Mouse (Mus musculus): ENCODE results near the gene Sipa1. TPM values are rescaled to one million over a fixed set of nuclear protein-coding genes. Genes with fewer than 3 reads are reported as not detected.
A peak's percentile ranks its signal among the peaks of the same experiment; 100 is the strongest.

Sipa1 gene
- polyA plus RNA-seq, 1 experiment: 5.5 TPM

DNA sequence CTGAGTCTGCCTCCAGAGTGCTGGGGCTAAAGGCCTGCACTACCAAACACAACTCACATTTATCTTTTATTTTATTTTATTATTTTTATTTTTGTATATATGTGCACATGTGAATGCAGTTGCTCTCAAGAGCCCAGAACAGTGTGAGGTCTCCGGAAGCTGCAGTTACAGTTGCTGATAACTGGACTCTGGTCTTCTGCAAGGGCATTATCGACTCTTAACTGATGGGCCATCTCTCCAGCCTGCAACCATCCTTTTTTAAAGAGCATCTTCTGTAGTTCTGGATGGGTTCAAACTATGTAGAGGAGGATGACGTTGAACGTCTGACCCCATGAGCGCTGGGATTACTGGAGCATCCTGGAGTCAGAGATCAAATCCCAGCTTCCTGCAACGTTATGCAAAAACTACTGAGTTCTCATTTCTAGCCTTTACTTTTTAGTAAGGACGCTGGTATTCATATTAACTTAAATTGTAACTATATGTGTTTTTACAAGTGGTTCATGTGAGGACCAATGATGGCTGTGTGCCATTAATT, 27.4 kb downstream of the Sipa1 start:
- Histone ChIP-seq H3K27ac (ENCODE audit: control insufficient read depth, insufficient read depth, low read depth, low read length) (peak overlapping the region; percentile 92), H3K27me3 (ENCODE audit: control insufficient read depth, insufficient read depth, low read length) (no peaks in the 10 kb centered on the region), H3K4me3 (ENCODE audit: control insufficient read depth, low read depth, low read length) (no peak overlapping the region), H3K36me3 (ENCODE audit: control insufficient read depth, insufficient read depth, low read length) (no peaks in the 10 kb centered on the region; the same call in 1 of the 2 replicates), H3K4me1 (ENCODE audit: control insufficient read depth, insufficient read depth, low read length) (peaks cover 8% of the 10 kb centered on the region)
- TF ChIP-seq CTCF (IDR thresholded peaks at IDR 0.05; ENCODE audit: control insufficient read depth, insufficient read depth, insufficient replicate concordance, low read depth, low read length) (no peak), POLR2A (IDR thresholded peaks at IDR 0.05; ENCODE audit: control insufficient read depth, low read depth, low read length) (no peak)

GRCm38 (mm10) chr19:5632120-5632519, 31.4 kb downstream of the Sipa1 start:
- no peak for TF ChIP-seq POLR2A (IDR thresholded peaks at IDR 0.05; ENCODE audit: control insufficient read depth, low read depth, low read length)
- TF ChIP-seq CTCF (IDR thresholded peaks at IDR 0.05; ENCODE audit: control insufficient read depth, insufficient read depth, insufficient replicate concordance, low read depth, low read length): no peak
- no peaks in the 10 kb centered on the region for H3K36me3 ChIP-seq (ENCODE audit: control insufficient read depth, insufficient read depth, low read length)
- H3K27ac ChIP-seq (ENCODE audit: control insufficient read depth, insufficient read depth, low read depth, low read length): no peak overlapping the region
- H3K4me1 ChIP-seq (ENCODE audit: control insufficient read depth, insufficient read depth, low read length): peaks cover 2% of the 10 kb centered on the region
- H3K27me3 ChIP-seq (ENCODE audit: control insufficient read depth, insufficient read depth, low read length): no peaks in the 10 kb centered on the region
- no peak overlapping the region for H3K4me3 ChIP-seq (ENCODE audit: control insufficient read depth, low read depth, low read length)

DNA sequence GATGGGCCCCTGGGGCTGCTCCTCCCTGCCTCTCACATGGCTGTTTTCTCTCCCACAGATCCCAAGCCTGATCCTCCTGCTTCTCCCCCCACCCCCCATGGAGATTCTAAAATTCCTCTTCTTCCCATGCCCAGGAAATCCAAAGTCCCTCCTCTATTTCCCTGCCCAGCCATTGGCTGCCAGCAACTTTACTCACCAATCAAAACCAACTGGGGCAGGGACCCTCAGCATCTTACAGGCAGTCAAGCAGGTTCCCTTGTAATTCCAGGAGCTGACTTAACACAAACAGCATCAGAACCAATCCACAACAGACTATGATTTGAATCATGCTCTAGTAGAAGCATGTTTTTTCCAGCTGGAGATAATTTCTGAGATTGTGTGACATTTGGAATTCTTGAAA, 33.6 kb downstream of the Sipa1 start:
- H3K27me3 ChIP-seq (ENCODE audit: control insufficient read depth, insufficient read depth, low read length): no peaks in the 10 kb centered on the region
- no peak overlapping the region for H3K27ac ChIP-seq (ENCODE audit: control insufficient read depth, insufficient read depth, low read depth, low read length)
- TF ChIP-seq CTCF (IDR thresholded peaks at IDR 0.05; ENCODE audit: control insufficient read depth, insufficient read depth, insufficient replicate concordance, low read depth, low read length) (no peak), POLR2A (IDR thresholded peaks at IDR 0.05; ENCODE audit: control insufficient read depth, low read depth, low read length) (no peak)
- no peaks in the 10 kb centered on the region for H3K36me3 ChIP-seq (ENCODE audit: control insufficient read depth, insufficient read depth, low read length)
- H3K4me3 ChIP-seq (ENCODE audit: control insufficient read depth, low read depth, low read length): no peak overlapping the region
- no peaks in the 10 kb centered on the region for H3K4me1 ChIP-seq (ENCODE audit: control insufficient read depth, insufficient read depth, low read length)

GRCm38 (mm10) chr19:5625311-5625710, 38.2 kb downstream of the Sipa1 start:
- Histone ChIP-seq H3K4me3 (ENCODE audit: control insufficient read depth, low read depth, low read length) (no peak overlapping the region), H3K27ac (ENCODE audit: control insufficient read depth, insufficient read depth, low read depth, low read length) (no peak overlapping the region), H3K27me3 (ENCODE audit: control insufficient read depth, insufficient read depth, low read length) (no peaks in the 10 kb centered on the region), H3K4me1 (ENCODE audit: control insufficient read depth, insufficient read depth, low read length) (no peaks in the 10 kb centered on the region), H3K36me3 (ENCODE audit: control insufficient read depth, insufficient read depth, low read length) (no peaks in the 10 kb centered on the region)
- TF ChIP-seq CTCF (IDR thresholded peaks at IDR 0.05; ENCODE audit: control insufficient read depth, insufficient read depth, insufficient replicate concordance, low read depth, low read length): no peak
- TF ChIP-seq POLR2A (IDR thresholded peaks at IDR 0.05; ENCODE audit: control insufficient read depth, low read depth, low read length): no peak

DNA sequence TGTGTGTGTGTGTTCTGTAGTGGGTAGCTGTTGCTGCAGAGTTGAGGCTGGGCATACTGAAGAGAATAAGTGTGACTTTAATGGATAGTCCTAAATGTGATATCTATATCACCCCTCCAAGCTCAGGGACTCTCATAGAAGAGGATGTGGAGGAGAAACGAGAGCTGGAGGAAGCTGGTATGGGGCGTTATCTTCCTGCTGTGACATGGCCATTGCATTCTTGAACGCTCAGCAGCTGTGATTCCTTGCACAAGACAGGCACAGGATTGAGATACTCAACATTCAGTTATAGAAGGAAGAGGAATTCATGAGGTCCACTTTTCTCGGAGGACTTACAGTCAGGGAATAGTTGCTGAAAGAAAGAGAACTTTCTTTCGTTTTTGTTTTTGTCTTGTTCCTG, 41.6 kb downstream of the Sipa1 start:
- H3K4me1 ChIP-seq (ENCODE audit: control insufficient read depth, insufficient read depth, low read length): no peaks in the 10 kb centered on the region
- H3K27me3 ChIP-seq (ENCODE audit: control insufficient read depth, insufficient read depth, low read length): no peaks in the 10 kb centered on the region
- H3K36me3 ChIP-seq (ENCODE audit: control insufficient read depth, insufficient read depth, low read length): no peaks in the 10 kb centered on the region
- H3K27ac ChIP-seq (ENCODE audit: control insufficient read depth, insufficient read depth, low read depth, low read length): no peak overlapping the region
- no peak overlapping the region for H3K4me3 ChIP-seq (ENCODE audit: control insufficient read depth, low read depth, low read length)
- TF ChIP-seq CTCF (IDR thresholded peaks at IDR 0.05; ENCODE audit: control insufficient read depth, insufficient read depth, insufficient replicate concordance, low read depth, low read length) (no peak), POLR2A (IDR thresholded peaks at IDR 0.05; ENCODE audit: control insufficient read depth, low read depth, low read length) (no peak)

DNA sequence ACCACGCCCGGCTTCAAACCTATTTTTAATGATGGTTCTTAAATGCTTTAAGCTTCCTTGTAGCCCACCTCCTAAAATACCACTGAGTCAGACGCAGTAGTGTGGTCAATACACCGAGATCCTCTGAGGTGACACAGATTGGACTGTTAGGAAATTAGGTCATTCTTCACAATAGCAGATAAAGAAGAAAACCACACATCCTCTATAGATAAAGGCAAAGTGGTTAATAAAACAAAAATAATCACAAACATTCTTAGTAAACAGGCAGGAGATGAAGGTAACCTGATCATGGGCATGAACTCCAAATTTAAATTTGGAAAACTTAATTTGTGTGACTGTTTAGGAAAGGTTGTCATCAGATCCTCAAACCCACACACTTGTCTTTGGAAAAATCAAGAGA, 43.5 kb downstream of the Sipa1 start:
- no peaks in the 10 kb centered on the region for H3K36me3 ChIP-seq (ENCODE audit: control insufficient read depth, insufficient read depth, low read length)
- no peak for TF ChIP-seq CTCF (IDR thresholded peaks at IDR 0.05; ENCODE audit: control insufficient read depth, insufficient read depth, insufficient replicate concordance, low read depth, low read length)
- TF ChIP-seq POLR2A (IDR thresholded peaks at IDR 0.05; ENCODE audit: control insufficient read depth, low read depth, low read length): no peak
- H3K4me3 ChIP-seq (ENCODE audit: control insufficient read depth, low read depth, low read length): no peak overlapping the region
- no peak overlapping the region for H3K27ac ChIP-seq (ENCODE audit: control insufficient read depth, insufficient read depth, low read depth, low read length)
- no peaks in the 10 kb centered on the region for H3K27me3 ChIP-seq (ENCODE audit: control insufficient read depth, insufficient read depth, low read length)
- no peaks in the 10 kb centered on the region for H3K4me1 ChIP-seq (ENCODE audit: control insufficient read depth, insufficient read depth, low read length)

DNA sequence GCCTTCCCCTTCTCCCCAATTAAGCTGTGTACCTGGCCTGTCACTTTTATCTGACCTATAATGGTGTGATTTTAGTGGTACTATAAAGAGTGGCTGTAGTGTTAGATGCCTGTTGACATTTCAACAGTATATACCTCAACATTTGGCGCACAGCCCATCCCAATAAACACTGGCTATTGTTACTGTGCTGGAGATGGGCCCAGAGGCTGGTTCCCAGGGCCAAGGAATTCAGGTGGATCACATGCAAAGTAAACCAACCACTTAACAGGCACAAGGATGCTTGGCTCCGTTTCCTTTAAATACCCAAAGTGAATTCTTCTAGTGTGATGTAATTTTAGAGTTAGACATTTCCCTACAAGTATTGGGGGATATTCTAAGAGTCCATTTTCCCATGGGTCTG, 48.6 kb downstream of the Sipa1 start:
- Histone ChIP-seq H3K36me3 (ENCODE audit: control insufficient read depth, insufficient read depth, low read length) (no peaks in the 10 kb centered on the region), H3K27me3 (ENCODE audit: control insufficient read depth, insufficient read depth, low read length) (no peaks in the 10 kb centered on the region), H3K4me1 (ENCODE audit: control insufficient read depth, insufficient read depth, low read length) (peaks cover 2% of the 10 kb centered on the region), H3K27ac (ENCODE audit: control insufficient read depth, insufficient read depth, low read depth, low read length) (no peak overlapping the region), H3K4me3 (ENCODE audit: control insufficient read depth, low read depth, low read length) (no peak overlapping the region)
- TF ChIP-seq CTCF (IDR thresholded peaks at IDR 0.05; ENCODE audit: control insufficient read depth, insufficient read depth, insufficient replicate concordance, low read depth, low read length) (no peak), POLR2A (IDR thresholded peaks at IDR 0.05; ENCODE audit: control insufficient read depth, low read depth, low read length) (no peak)

All from testis, adult 2 months (tissue).